Mouse (Mus musculus) C2C12 (cell line): ENCODE results near the gene Eno1. TPM values are rescaled to one million over a fixed set of nuclear protein-coding genes. Genes with fewer than 3 reads are reported as not detected.
A peak's percentile ranks its signal among the peaks of the same experiment; 100 is the strongest.

Experiments used
- H3K27me3 ChIP-seq: one replicate; pipeline ENCODE4 v1.6.1; 2011; ENCODE audit not compliant: control insufficient read depth, insufficient read depth, insufficient read length
- H3K36me3 ChIP-seq: one replicate; pipeline ENCODE4 v1.6.1; 2011; ENCODE audit not compliant: control insufficient read depth, insufficient read depth
- H3K4me3 ChIP-seq: one replicate; pipeline ENCODE4 v1.5.1; 2011; ENCODE audit warnings: mild to moderate bottlenecking, control low read depth; ENCODE audit not compliant: poor library complexity, insufficient read depth, severe bottlenecking
- H3K79me2 ChIP-seq: one replicate; pipeline ENCODE4 v1.6.1; 2011; ENCODE audit not compliant: control insufficient read depth, insufficient read depth
- H3K79me3 ChIP-seq: one replicate; pipeline ENCODE4 v1.6.1; 2011; ENCODE audit warnings: low read depth, control low read depth
- H3ac ChIP-seq: one replicate; pipeline ENCODE3; 2011; ENCODE audit warnings: low read depth; ENCODE audit not compliant: control insufficient read depth, insufficient read length
- CEBPB ChIP-seq: IDR thresholded peaks from one replicate; pipeline ENCODE4 v1.6.1; 2011; ENCODE audit warnings: low read depth, mild to moderate bottlenecking, control low read depth, moderate library complexity
- CTCF ChIP-seq: IDR thresholded peaks from one replicate; pipeline ENCODE4 v1.5.1; 2011; ENCODE audit not compliant: control insufficient read depth, insufficient read depth, insufficient read length
- FOSL1 ChIP-seq: IDR thresholded peaks from one replicate; pipeline ENCODE4 v1.8.0; 2011; ENCODE audit warnings: mild to moderate bottlenecking, low read length; ENCODE audit not compliant: poor library complexity, insufficient read depth, severe bottlenecking
- MAX ChIP-seq: IDR thresholded peaks from one replicate; pipeline ENCODE4 v1.6.1; 2011; ENCODE audit warnings: mild to moderate bottlenecking, control low read depth
- MYOD1 ChIP-seq: IDR thresholded peaks from one replicate; pipeline ENCODE4 v1.6.1; 2011; ENCODE audit warnings: low read depth; ENCODE audit not compliant: control insufficient read depth, insufficient read length
- MYOG ChIP-seq: IDR thresholded peaks from one replicate; pipeline ENCODE4 v1.6.1; 2011; ENCODE audit not compliant: control insufficient read depth, insufficient read length; ENCODE audit errors: extremely low read depth
- USF1 ChIP-seq: IDR thresholded peaks from one replicate; pipeline ENCODE4 v1.6.1; 2011; ENCODE audit warnings: low read depth, mild to moderate bottlenecking, control low read depth, moderate library complexity
- polyA plus RNA-seq: library from polyadenylated mRNA; unstranded; fragments of >200 nt; fragmentation: generic; extraction: Trizol; gene quantifications from one replicate; pipeline ENCODE4 v1.2.1, GENCODE M21; 2012; ENCODE audit warnings: missing spikeins

Eno1 gene
- polyA plus RNA-seq, 1 experiment, result 1,471 TPM

GRCm38 (mm10) chr4:150240381-150240886 lies 3.9 kb downstream of the Eno1 start:
- peaks cover 66% of the 10 kb centered on the region for H3K79me3 ChIP-seq
- TF ChIP-seq MYOG, result no peak
- no peak for TF ChIP-seq FOSL1
- TF ChIP-seq MYOD1, result no peak
- no peak for TF ChIP-seq USF1
- TF ChIP-seq CEBPB, result no peak
- TF ChIP-seq CTCF, result no peak
- no peak for TF ChIP-seq MAX
- H3ac ChIP-seq, result peak overlapping the region; percentile 14
- H3K79me2 ChIP-seq, result peaks cover 87% of the 10 kb centered on the region
- H3K27me3 ChIP-seq, result no peaks in the 10 kb centered on the region
- peak overlapping the region; percentile 22 for H3K4me3 ChIP-seq
- peaks cover 69% of the 10 kb centered on the region for H3K36me3 ChIP-seq

- TF ChIP-seq FOSL1 (no peak), USF1 (no peak), CEBPB (no peak), MYOD1 (no peak), CTCF (no peak)
- Histone ChIP-seq H3K79me3 (peaks cover 66% of the 10 kb centered on the region), H3ac (peak overlapping the region; percentile 27), H3K79me2 (peaks cover 86% of the 10 kb centered on the region), H3K4me3 (no peak overlapping the region), H3K36me3 (peaks cover 81% of the 10 kb centered on the region), H3K27me3 (no peaks in the 10 kb centered on the region)
Measured at GRCm38 (mm10) chr4:150241708-150242107, 5.2 kb downstream of the Eno1 start.

GRCm38 (mm10) chr4:150242745-150243144 lies 6.2 kb downstream of the Eno1 start:
- H3ac ChIP-seq, result no peak overlapping the region
- H3K79me3 ChIP-seq, result peaks cover 59% of the 10 kb centered on the region
- peaks cover 92% of the 10 kb centered on the region for H3K36me3 ChIP-seq
- H3K27me3 ChIP-seq, result no peaks in the 10 kb centered on the region
- no peak overlapping the region for H3K4me3 ChIP-seq
- peaks cover 80% of the 10 kb centered on the region for H3K79me2 ChIP-seq
- TF ChIP-seq CTCF (no peak), CEBPB (no peak), FOSL1 (no peak), MYOG (no peak), USF1 (no peak), MYOD1 (no peak), MAX (no peak)

- H3K79me2 ChIP-seq, result peaks cover 49% of the 10 kb centered on the region
- H3ac ChIP-seq, result no peak overlapping the region
- peaks cover 32% of the 10 kb centered on the region for H3K79me3 ChIP-seq
- TF ChIP-seq MYOD1 (peak; percentile 75), MYOG (no peak)
- no peaks in the 10 kb centered on the region for H3K27me3 ChIP-seq
- peaks cover 96% of the 10 kb centered on the region for H3K36me3 ChIP-seq
- no peak overlapping the region for H3K4me3 ChIP-seq
Measured at GRCm38 (mm10) chr4:150245876-150246275, 9.4 kb downstream of the Eno1 start.

- Histone ChIP-seq H3K4me3 (no peak overlapping the region), H3K79me2 (peaks cover 28% of the 10 kb centered on the region), H3K27me3 (no peaks in the 10 kb centered on the region), H3K36me3 (peaks cover 89% of the 10 kb centered on the region), H3K79me3 (peaks cover 12% of the 10 kb centered on the region), H3ac (no peak overlapping the region)
- TF ChIP-seq CTCF (peak; percentile 66), MYOG (no peak)
Measured at GRCm38 (mm10) chr4:150248009-150248408, 11.5 kb downstream of the Eno1 start.

GRCm38 (mm10) chr4:150248917-150249316 lies 12.4 kb downstream of the Eno1 start:
- H3K27me3 ChIP-seq, result no peaks in the 10 kb centered on the region
- H3K4me3 ChIP-seq, result no peak overlapping the region
- no peak overlapping the region for H3ac ChIP-seq
- peaks cover 82% of the 10 kb centered on the region for H3K36me3 ChIP-seq
- H3K79me3 ChIP-seq, result peaks cover 6% of the 10 kb centered on the region
- peaks cover 19% of the 10 kb centered on the region for H3K79me2 ChIP-seq
- TF ChIP-seq FOSL1 (no peak), MAX (no peak), USF1 (no peak), CTCF (no peak), MYOD1 (no peak), CEBPB (no peak), MYOG (no peak)
